Mouse (Mus musculus): ENCODE measurements around the gene Jmy.
A peak's percentile ranks its signal among the peaks of the same experiment; 100 is the strongest.

The Jmy gene

DNA sequence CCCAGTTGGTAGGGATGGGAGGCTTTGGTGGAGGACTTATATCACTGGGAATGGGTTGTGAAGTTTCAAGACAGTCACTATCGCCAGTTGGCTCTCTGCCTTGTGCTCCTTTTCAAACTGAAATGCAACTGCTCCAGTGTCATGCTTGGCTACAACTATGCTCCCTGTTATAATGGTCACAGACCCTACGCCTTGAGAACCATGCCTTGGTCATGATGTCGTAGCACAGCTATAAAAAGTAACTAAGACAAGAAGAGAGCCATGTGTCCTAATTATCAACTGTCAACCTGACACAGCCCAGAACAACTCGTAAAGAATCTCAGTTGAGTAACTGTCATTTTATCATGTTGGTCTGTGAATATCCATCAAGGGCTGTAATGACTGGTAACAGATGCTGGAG, 41.0 kb downstream of the Jmy start:
- no peak for DNase-seq (ENCODE audit: low spot score in 2 of 2)

DNA sequence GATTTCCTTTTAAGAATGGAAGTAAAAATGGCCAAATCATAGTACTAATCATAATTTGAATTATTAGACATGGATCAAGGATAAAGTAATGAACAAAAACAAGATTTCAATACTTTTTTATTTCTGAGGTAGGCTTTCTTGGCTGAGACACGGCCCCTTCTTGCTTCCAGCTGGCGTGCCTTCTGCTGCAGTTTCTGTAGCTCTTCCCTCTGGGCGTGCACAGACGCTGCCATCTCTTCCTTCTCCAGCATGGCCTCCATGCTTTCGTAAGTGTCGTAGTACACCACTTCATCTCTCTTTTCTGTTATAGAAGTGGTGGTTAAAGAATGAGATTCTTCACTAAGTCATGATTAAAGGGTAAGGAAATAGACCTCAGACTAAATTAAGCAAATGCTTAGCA, 46.3 kb downstream of the Jmy start:
- peak in 1 of 2 experiments; percentile 33 for DNase-seq (ENCODE audit: low spot score in 2 of 2)

GRCm38 (mm10) chr13:93440167-93440566, 59.4 kb downstream of the Jmy start:
- DNase-seq (ENCODE audit: low spot score in 2 of 2) = no peak

GRCm38 (mm10) chr13:93429205-93429604, 70.4 kb downstream of the Jmy start:
- DNase-seq (ENCODE audit: low spot score in 2 of 2) = no peak

DNA sequence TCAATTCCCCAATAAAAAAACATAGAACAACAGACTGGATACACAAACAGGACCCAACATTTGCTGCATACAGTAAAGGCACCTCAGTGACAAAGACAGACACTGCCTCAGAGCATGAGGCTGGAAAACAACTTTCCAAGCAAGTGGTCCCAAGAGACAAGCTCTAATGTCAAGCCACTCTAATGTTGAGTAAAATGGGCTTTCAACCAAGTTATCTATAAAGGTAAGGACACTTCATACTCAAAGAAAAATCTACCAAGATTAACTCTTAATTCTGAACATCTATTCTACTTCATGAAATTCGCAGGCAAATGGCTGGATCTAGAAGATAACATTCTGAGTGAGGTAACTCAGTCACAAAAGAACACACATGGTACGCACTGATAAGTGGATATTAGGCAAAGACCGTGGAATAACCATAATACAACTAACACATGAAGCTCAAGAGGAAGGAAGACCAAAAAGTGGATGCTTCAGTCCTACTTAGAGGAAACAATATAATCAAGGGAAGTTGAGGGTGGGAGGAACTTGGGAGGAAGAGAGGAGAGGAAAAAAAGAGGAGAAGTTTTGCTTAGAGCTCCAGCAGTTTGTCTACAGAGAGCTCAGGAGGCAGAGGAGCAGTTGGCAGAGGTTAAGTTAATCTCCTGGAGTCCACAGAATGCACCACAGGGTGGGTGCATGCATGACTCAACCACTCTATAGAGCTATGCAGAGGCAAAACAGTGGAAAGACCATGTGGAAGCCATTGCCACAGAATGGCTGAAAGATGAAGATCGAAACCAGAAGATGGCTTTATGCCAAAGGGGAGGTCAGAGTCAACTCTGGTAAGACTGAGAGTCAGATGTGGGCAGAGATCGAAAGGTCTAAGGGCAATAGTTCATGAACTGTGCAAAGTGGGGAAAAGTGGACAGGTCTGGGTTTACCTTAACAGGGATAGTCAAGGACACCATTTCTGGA, 71.4 kb downstream of the Jmy start:
- no peak for DNase-seq (ENCODE audit: low spot score in 2 of 2)

DNA sequence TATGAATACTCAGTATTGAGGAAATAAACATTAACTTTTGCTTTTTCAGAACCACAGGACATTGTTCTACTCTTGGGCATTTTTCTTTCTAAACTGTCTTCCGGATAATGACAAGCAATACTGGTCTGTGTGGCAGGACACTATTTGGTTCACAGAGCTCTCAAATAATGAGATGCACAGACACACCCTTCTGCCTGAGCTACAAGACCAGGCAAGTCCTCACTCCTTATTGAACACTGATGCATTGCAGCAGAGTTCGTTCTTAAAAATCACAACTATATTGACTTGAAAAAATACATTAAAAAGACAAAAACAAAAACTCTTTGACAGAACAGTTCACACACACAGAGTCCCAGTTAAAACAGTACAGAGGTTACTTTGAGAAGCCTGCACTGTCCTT, 76.4 kb downstream of the Jmy start:
- no peak for DNase-seq (ENCODE audit: low spot score in 2 of 2)

DNA sequence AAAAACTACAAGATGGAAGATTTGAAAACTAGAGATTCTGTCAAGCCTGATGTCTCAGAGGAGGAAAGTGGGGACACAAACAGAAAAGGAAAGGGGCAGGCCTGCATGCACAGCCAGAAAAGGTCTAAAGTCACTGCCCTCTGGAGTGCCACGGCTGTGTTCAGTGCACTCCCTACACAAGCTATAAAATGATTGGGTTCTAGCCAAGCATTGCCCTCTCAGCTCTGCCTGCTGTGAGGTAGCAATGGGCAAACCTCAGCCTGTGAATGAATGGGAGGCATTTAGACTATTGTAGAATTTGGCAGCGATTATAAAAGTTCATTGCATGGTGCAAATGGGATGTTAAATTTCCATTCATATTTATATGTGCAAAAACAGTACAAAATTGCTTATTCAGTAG, 79.8 kb downstream of the Jmy start:
- no peak for DNase-seq (ENCODE audit: low spot score in 2 of 2)

DNA sequence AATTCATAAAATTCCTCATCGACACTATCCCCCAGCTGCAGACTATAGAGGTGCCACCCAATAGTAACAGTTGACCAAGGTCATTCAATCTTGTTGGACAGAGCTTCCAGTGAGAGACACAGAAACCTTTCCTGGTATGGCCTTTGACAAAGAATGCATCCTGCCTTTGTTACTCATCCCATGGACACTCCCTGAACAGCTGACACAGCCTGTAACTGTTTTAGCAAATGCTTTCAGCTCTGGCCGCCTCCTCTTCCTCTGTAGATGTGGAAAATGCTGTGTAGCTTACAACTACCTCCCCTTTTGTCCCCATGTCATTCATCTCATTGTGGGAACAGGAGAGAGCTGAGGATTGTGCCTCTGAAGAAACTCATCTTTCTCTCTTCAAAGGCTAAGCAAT, 81.3 kb downstream of the Jmy start:
- no peak for DNase-seq (ENCODE audit: low spot score in 2 of 2)

DNA sequence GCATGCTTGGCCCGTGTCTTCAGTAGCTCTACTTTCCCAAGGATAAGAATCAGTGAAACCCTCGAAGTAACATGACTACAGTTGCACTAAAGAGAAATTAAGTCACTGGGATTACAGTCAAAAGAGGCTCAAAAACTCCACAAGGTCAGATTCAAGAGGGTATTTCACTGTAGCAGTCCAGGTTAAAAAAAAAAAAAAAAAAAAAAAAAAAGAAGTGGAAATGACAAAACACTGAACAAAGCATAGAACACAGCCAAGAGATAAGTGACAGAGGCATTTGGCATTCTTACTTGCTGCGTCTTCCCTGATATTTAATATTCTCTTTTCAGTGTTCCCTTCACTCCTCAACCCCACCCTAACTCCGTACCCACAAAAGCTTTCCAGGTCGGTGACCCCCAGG, 84.6 kb downstream of the Jmy start:
- DNase-seq (ENCODE audit: low spot score in 2 of 2) = no peak

GRCm38 (mm10) chr13:93410343-93410742, 89.3 kb downstream of the Jmy start:
- no peak for DNase-seq (ENCODE audit: low spot score in 2 of 2)

DNA sequence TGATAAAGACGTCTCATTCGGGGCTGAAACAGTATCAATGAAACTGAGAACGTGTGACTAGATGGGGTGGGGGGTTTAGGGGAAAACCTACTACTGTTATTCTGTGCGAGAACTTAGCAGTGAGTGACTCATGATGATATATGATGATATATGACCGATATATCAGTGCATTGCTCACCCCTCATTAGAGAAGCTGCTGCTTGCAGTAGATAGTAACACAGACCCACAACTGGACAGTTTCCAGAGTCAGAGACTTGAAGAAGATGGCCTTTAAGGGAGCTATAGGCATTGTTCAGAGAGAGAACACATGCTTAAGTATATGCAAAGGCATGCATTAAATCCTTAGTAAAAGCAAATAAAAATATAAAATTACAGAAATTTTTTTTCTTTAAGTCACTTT, 92.8 kb downstream of the Jmy start:
- no peak for DNase-seq (ENCODE audit: low spot score in 2 of 2)

GRCm38 (mm10) chr13:93401947-93402346, 97.7 kb downstream of the Jmy start:
- no peak for DNase-seq (ENCODE audit: low spot score in 2 of 2)

- peak; percentile 28 to 29 for DNase-seq (ENCODE audit: low spot score in 2 of 2)
Measured at GRCm38 (mm10) chr13:93399710-93400216, 99.8 kb downstream of the Jmy start.

DNA sequence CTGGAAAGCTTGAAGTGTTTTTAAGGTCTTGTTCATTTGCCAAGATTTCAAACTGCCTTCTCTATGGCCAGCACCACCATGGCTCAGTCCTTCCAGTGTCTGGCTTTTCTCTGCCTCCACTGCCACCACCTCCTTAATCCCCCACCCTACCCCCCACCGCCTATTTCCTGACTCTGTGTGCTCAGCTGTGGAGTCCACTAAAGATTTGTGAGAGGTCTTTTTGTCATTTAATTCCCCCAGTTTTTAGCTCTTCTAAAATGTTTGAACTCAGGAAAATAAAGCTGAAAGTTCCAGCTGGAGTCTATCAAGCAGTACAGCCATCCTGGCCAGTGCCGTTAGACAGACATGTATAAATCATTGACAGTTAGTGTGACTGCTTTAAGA, 110.4 kb downstream of the Jmy start:
- DNase-seq (ENCODE audit: low spot score in 2 of 2) = no peak

- DNase-seq (ENCODE audit: low spot score in 2 of 2) = no peak
Measured at GRCm38 (mm10) chr13:93388594-93389241, 110.9 kb downstream of the Jmy start.

DNA sequence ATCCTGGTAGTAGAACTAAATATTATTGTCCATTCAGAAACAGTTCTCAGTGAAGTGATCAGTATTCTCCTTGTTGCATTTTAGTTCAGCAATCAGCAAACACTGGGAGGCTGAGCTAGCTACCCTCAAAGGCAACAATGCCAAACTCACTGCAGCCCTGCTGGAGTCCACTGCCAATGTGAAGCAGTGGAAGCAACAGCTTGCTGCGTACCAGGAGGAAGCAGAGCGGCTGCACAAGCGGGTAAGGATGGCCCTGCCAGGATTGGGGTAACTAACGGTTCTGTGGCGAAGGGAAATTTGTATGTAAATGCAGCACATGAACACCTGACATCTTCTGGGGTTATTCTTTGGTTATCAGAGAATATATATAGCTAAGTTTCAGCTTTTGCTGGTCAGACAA, 112.2 kb downstream of the Jmy start:
- no peak for DNase-seq (ENCODE audit: low spot score in 2 of 2)

GRCm38 (mm10) chr13:93385147-93385546, 114.5 kb downstream of the Jmy start:
- no peak for DNase-seq (ENCODE audit: low spot score in 2 of 2)

GRCm38 (mm10) chr13:93384481-93384880, 115.1 kb downstream of the Jmy start:
- DNase-seq (ENCODE audit: low spot score in 2 of 2) = no peak

GRCm38 (mm10) chr13:93383620-93384019, 116.0 kb downstream of the Jmy start:
- no peak for DNase-seq (ENCODE audit: low spot score in 2 of 2)

DNA sequence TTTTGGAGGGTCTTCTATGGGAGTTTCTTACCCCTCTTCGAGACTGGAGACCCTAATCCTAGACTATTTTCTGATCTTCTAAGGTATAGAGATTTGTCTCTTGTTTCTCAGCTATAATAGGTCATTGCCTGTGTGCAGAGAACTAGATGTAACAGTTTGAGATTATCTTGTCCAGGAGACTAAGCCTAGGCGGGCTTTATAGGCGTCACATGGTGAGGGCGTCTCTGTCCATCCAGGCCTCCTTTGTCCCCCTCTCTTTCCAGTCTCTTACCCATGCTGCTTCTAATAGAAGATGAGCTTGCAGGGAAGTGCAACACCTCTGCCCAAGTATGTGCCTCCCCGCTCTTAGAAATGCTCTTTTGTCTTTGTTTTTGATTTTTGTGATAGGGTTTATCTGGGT, 116.5 kb downstream of the Jmy start:
- no peak for DNase-seq (ENCODE audit: low spot score in 2 of 2)

- no peak for DNase-seq (ENCODE audit: low spot score in 2 of 2)
Measured at GRCm38 (mm10) chr13:93381301-93381700, 118.3 kb downstream of the Jmy start.

- DNase-seq (ENCODE audit: low spot score in 2 of 2) = no peak
Measured at GRCm38 (mm10) chr13:93380399-93381063, 119.1 kb downstream of the Jmy start.

All from left cerebral cortex, adult 9 months (tissue).